In the genomic region with DNA sequence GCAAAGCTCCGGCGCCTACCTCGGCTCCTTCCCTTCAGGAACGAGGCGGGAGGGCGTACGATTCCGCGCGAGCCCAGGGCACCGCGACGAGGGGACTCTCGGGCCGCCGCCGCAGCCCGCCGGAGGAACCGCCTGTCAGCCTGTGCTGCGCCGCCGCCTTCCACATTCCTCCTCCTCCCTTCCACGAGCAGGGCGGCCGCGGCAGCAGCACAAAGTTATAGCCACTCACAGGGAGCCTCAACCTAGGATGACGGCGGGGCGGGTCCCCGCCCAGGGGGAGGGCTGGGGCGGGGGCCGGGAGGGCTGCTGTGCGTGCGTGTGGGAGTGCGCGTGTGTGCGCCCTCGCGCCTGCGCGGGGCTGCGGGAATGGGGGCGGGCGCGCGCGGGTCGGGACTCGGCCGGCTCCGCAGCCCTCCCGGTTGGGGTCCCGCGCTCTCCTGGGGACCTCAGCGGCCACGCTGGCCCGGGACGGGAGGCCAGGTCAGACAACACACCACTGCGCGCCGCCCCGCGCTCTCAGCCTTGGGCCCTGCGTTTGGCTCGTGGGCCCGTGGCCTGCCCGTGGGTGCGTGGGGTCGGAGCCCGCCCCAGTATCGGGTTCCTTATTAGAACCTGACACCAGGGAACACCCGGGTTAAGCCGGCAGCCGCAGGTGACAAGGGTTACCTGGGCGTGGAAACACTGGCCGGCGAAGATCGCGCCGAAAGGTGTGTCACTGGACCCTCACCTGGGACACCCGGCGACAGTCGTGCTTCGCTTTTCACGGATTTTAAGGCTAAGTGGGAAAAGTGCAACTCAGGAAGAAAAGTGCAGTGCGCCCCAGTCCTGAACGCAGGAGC, we compare ENCODE assay signal across 7 mouse cellular contexts. TPM values are rescaled to one million over a fixed set of nuclear protein-coding genes. Genes with fewer than 3 reads are reported as not detected.
DNase-seq lines count a peak whose midpoint lies in the region; ATAC-seq and TF ChIP-seq lines count a peak whose summit lies in the region.

A gene (minus strand): TSS at position 249 of the 839 bp plus-strand sequence.

- peaks cover 26% of the 10 kb centered on the region for H3K4me1 ChIP-seq in embryonic facial prominence, embryonic 13.5 days
- peaks cover 19% of the 10 kb centered on the region for H3K4me1 ChIP-seq in kidney, adult 2 months (ENCODE audit: control insufficient read depth, insufficient read depth, low read length)
- peaks cover 11% of the 10 kb centered on the region for H3K4me1 ChIP-seq in limb, embryonic 11.5 days (ENCODE audit: control insufficient read depth, insufficient read depth, low read length)
- H3K4me1 ChIP-seq in midbrain, embryonic 13.5 days (replicated peaks) = peaks cover 35% of the 10 kb centered on the region

- peak; percentile 80 for ATAC-seq in embryonic facial prominence, embryonic 13.5 days (ENCODE audit: insufficient number of reproducible peaks, insufficient read depth, low FRiP score, low TSS enrichment, low read depth)
- peak; percentile 64 for ATAC-seq in limb, embryonic 11.5 days (ENCODE audit: insufficient number of reproducible peaks, low FRiP score, low TSS enrichment, low read depth)
- ATAC-seq in midbrain, embryonic 13.5 days = peak; percentile 73

- H3K27me3 ChIP-seq in embryonic facial prominence, embryonic 13.5 days = 0 out of 2 replicates have a peak, but pooled peaks cover 4% of the 10 kb centered on the region
- H3K27me3 ChIP-seq in kidney, adult 2 months (replicated peaks; ENCODE audit: control insufficient read depth, insufficient read depth, low read length) = no peaks in the 10 kb centered on the region
- no peaks in the 10 kb centered on the region for H3K27me3 ChIP-seq in limb, embryonic 11.5 days (ENCODE audit: control insufficient read depth, insufficient read depth, low read length)
- H3K27me3 ChIP-seq in midbrain, embryonic 13.5 days = peaks cover 37% of the 10 kb centered on the region

- peak within 1 kb of the TSS; percentile 79 for H3K4me3 ChIP-seq in embryonic facial prominence, embryonic 13.5 days
- H3K4me3 ChIP-seq in kidney, adult 2 months (ENCODE audit: insufficient read depth, low read depth, low read length) = peak within 1 kb of the TSS; percentile 97
- peak within 1 kb of the TSS; percentile 81 for H3K4me3 ChIP-seq in limb, embryonic 11.5 days (ENCODE audit: low read depth, low read length)
- H3K4me3 ChIP-seq in midbrain, embryonic 13.5 days (replicated peaks) = peak within 1 kb of the TSS; percentile 62

- no peaks in the 10 kb centered on the region for H3K9me3 ChIP-seq in embryonic facial prominence, embryonic 13.5 days
- H3K9me3 ChIP-seq in limb, embryonic 11.5 days (ENCODE audit: control insufficient read depth, low read length) = no peaks in the 10 kb centered on the region
- H3K9me3 ChIP-seq in midbrain, embryonic 13.5 days = no peaks in the 10 kb centered on the region

- DNase-seq in adrenal gland, postnatal 25 days = peak; percentile 92
- peak; percentile 94 for DNase-seq in heart, adult 18-20 months
- peak; percentile 95 for DNase-seq in kidney, adult 2 months
- DNase-seq in limb, embryonic 11.5 days (ENCODE audit: low spot score) = peak; percentile 87
- peak; percentile 82 for DNase-seq in spleen, adult 12 weeks (ENCODE audit: low spot score)

- H3K4me2 ChIP-seq in embryonic facial prominence, embryonic 13.5 days = peak within 1 kb of the TSS; percentile 98
- H3K4me2 ChIP-seq in limb, embryonic 11.5 days (ENCODE audit: low read depth, severe bottlenecking) = peak within 1 kb of the TSS; percentile 89
- H3K4me2 ChIP-seq in midbrain, embryonic 13.5 days (replicated peaks) = peak within 1 kb of the TSS; percentile 97

- under 1% methylated on average over 68 of the region's 88 CpGs for WGBS in embryonic facial prominence, embryonic 13.5 days
- WGBS in kidney, adult 2 months = under 1% methylated on average over 84 of the region's 88 CpGs
- under 1% methylated on average over 63 of the region's 88 CpGs for WGBS in limb, embryonic 11.5 days
- under 1% methylated on average over 67 of the region's 88 CpGs for WGBS in midbrain, embryonic 13.5 days

- H3K9ac ChIP-seq in embryonic facial prominence, embryonic 13.5 days = peak within 1 kb of the TSS; percentile 88
- H3K9ac ChIP-seq in limb, embryonic 11.5 days (ENCODE audit: low read length) = peak within 1 kb of the TSS; percentile 60
- H3K9ac ChIP-seq in midbrain, embryonic 13.5 days (replicated peaks) = peak within 1 kb of the TSS; percentile 74

- no peak for TF ChIP-seq CTCF in kidney, adult 2 months (conservative IDR thresholded peaks at IDR 0.05; ENCODE audit: insufficient read depth, insufficient read length, low read depth, low read length)

- 0 out of 2 replicates have a peak, but pooled peaks cover 3% of the 10 kb centered on the region for H3K36me3 ChIP-seq in embryonic facial prominence, embryonic 13.5 days
- H3K36me3 ChIP-seq in kidney, adult 2 months (ENCODE audit: control insufficient read depth, insufficient read depth, low read length) = peaks cover 3% of the 10 kb centered on the region
- H3K36me3 ChIP-seq in limb, embryonic 11.5 days (ENCODE audit: control insufficient read depth, insufficient read depth, low read length) = no peaks in the 10 kb centered on the region
- H3K36me3 ChIP-seq in midbrain, embryonic 13.5 days = no peaks in the 10 kb centered on the region

- peak within 1 kb of the TSS; percentile 98 for H3K27ac ChIP-seq in embryonic facial prominence, embryonic 13.5 days
- peak within 1 kb of the TSS; percentile 87 for H3K27ac ChIP-seq in kidney, adult 2 months (ENCODE audit: insufficient read depth, low read depth, low read length)
- H3K27ac ChIP-seq in limb, embryonic 11.5 days (replicated peaks; ENCODE audit: low read depth, low read length) = peak within 1 kb of the TSS; percentile 89
- H3K27ac ChIP-seq in midbrain, embryonic 13.5 days = peak within 1 kb of the TSS; percentile 98

- TF ChIP-seq POLR2A in kidney, adult 2 months (IDR thresholded peaks at IDR 0.05; ENCODE audit: low read depth, low read length) = peak; percentile 94

RNA-seq across cellular contexts. Expression of the gene that starts here (rescaled TPM):
- total RNA-seq in adrenal gland, postnatal 25 days (2021) = 56.1 and 56.7 TPM in 2 replicates
- 8.0 and 8.6 TPM in 2 replicates for polyA plus RNA-seq in embryonic facial prominence, embryonic 13.5 days (2015; fragmentation: Nextera tagmentation; extraction: Ambion mirVana)
- total RNA-seq in heart, adult 18-20 months (2021) = 10 to 100 TPM; 76.2 to 94.4 TPM
- 29.2 and 35.5 TPM in 2 replicates for polyA plus RNA-seq in kidney, adult 2 months (2012; rRNA removed)
- 6.2 and 6.9 TPM in 2 replicates for polyA plus RNA-seq in limb, embryonic 11.5 days (2014; fragmentation: Nextera tagmentation; extraction: Ambion mirVana)
- 3.5 TPM in 2 replicates for polyA plus RNA-seq in midbrain, embryonic 13.5 days (2015; fragmentation: Nextera tagmentation; extraction: Ambion mirVana)

Comparison
In these comparisons a context has a peak if more than half of its experiments do, and no peak if none do; other contexts are left out.
1. Peak in every context shown above with its lines: DNase-seq, ATAC-seq, H3K4me3 ChIP-seq and H3K27ac ChIP-seq.